Mouse (Mus musculus) kidney, embryonic 14.5 days (tissue): ENCODE measurements around the gene Gtf2a2. TPM values are rescaled to one million over a fixed set of nuclear protein-coding genes. Genes with fewer than 3 reads are reported as not detected.

Experiments
- ATAC-seq: fragments of 200-750 bp; cut with Nextera tagmentation; 2 replicates; pipeline ENCODE4 v1.8.0; 2017; ENCODE audit warnings: moderate number of reproducible peaks, mild to moderate bottlenecking, moderate TSS enrichment, moderate library complexity; ENCODE audit not compliant: low FRiP score, low TSS enrichment
- H3K27ac ChIP-seq: fragments of 300-500 bp; sonication (generic); 2 replicates; pipeline ENCODE4 v1.5.1; 2014; ENCODE audit warnings: low read depth, mild to moderate bottlenecking, low read length, moderate library complexity, mixed read lengths
- H3K27me3 ChIP-seq: fragments of 300-500 bp; sonication (generic); 2 replicates; pipeline ENCODE4 v1.6.1; 2014; ENCODE audit warnings: mild to moderate bottlenecking, low read length; ENCODE audit not compliant: control insufficient read depth, insufficient read depth
- H3K36me3 ChIP-seq: fragments of 300-500 bp; sonication (generic); 2 replicates; pipeline ENCODE4 v1.6.1; 2014; ENCODE audit warnings: low read length, mixed read lengths; ENCODE audit not compliant: control insufficient read depth, insufficient read depth
- H3K4me1 ChIP-seq: fragments of 300-500 bp; sonication (generic); 2 replicates; pipeline ENCODE4 v1.6.1; 2014; ENCODE audit warnings: low read length, mixed read lengths; ENCODE audit not compliant: control insufficient read depth, insufficient read depth
- H3K4me2 ChIP-seq: fragments of 300-500 bp; sonication (generic); replicated peaks from 2 replicates; pipeline ENCODE4 v1.6.1; 2014; ENCODE audit warnings: low read depth, mild to moderate bottlenecking, low read length
- H3K4me3 ChIP-seq: fragments of 300-500 bp; sonication (generic); 2 replicates; pipeline ENCODE4 v1.5.1; 2014; ENCODE audit warnings: mild to moderate bottlenecking, low read length
- H3K9ac ChIP-seq: fragments of 300-500 bp; sonication (generic); 2 replicates; pipeline ENCODE4 v1.6.1; 2014; ENCODE audit warnings: low read depth, mild to moderate bottlenecking, low read length, moderate library complexity
- H3K9me3 ChIP-seq: fragments of 300-500 bp; sonication (generic); 2 replicates; pipeline ENCODE4 v1.6.1; 2016; ENCODE audit warnings: low read length; ENCODE audit not compliant: control insufficient read depth
- WGBS: fragments of 180-500 bp; shearing (Covaris S2); extraction: QIAGEN DNeasy Blood & Tissue Kit; methylation state at CpG from one replicate; pipeline ENCODE4 v1.1.7; 2014; 5-methylcytosine and 5-hydroxymethylcytosine counted together
- polyA plus RNA-seq: library from polyadenylated mRNA; unstranded; fragments of >200 nt; fragmentation: Nextera tagmentation; extraction: Ambion mirVana; gene quantifications from 2 replicates; pipeline ENCODE4 v1.2.1, GENCODE M21; 2014

Gtf2a2 gene
- polyA plus RNA-seq, 1 experiment from 2014 or later = 214 TPM

- no peaks in the 10 kb centered on the region for H3K9me3 ChIP-seq
- no peak overlapping the region for H3K4me2 ChIP-seq
- no peak for ATAC-seq
- H3K4me3 ChIP-seq = no peak overlapping the region
- H3K27ac ChIP-seq = no peak overlapping the region
- H3K9ac ChIP-seq = no peak overlapping the region
- no peaks in the 10 kb centered on the region for H3K36me3 ChIP-seq
- peaks cover 18% of the 10 kb centered on the region for H3K4me1 ChIP-seq
- WGBS = 66% methylated on average over 2 of the region's 2 CpGs
- H3K27me3 ChIP-seq = no peaks in the 10 kb centered on the region
Measured at GRCm38 (mm10) chr9:70044865-70045264, 32.5 kb downstream of the Gtf2a2 start.

GRCm38 (mm10) chr9:70046255-70046654 is 33.9 kb downstream of the Gtf2a2 start:
- ATAC-seq = no peak
- H3K9me3 ChIP-seq = no peaks in the 10 kb centered on the region
- H3K36me3 ChIP-seq = no peaks in the 10 kb centered on the region
- 83% methylated on average over 6 of the region's 6 CpGs for WGBS
- H3K4me3 ChIP-seq = no peak overlapping the region
- H3K4me1 ChIP-seq = peaks cover 20% of the 10 kb centered on the region
- H3K4me2 ChIP-seq = no peak overlapping the region
- H3K27ac ChIP-seq = no peak overlapping the region
- no peaks in the 10 kb centered on the region for H3K27me3 ChIP-seq
- no peak overlapping the region for H3K9ac ChIP-seq

GRCm38 (mm10) chr9:70047839-70048238 is 35.5 kb downstream of the Gtf2a2 start:
- Histone ChIP-seq H3K4me2 (no peak overlapping the region), H3K9ac (no peak overlapping the region), H3K36me3 (no peaks in the 10 kb centered on the region), H3K9me3 (no peaks in the 10 kb centered on the region), H3K27me3 (no peaks in the 10 kb centered on the region), H3K27ac (peak overlapping the region; percentile 20; the same call in 1 of the 2 replicates), H3K4me3 (no peak overlapping the region), H3K4me1 (peaks cover 20% of the 10 kb centered on the region)
- no peak for ATAC-seq
- 43% methylated on average over 3 of the region's 3 CpGs for WGBS

- no peak overlapping the region for H3K4me2 ChIP-seq
- H3K36me3 ChIP-seq = no peaks in the 10 kb centered on the region
- ATAC-seq = no peak
- peak overlapping the region; percentile 20; the same call in 1 of the 2 replicates for H3K27ac ChIP-seq
- WGBS = 27% methylated on average over 5 of the region's 5 CpGs
- peaks cover 20% of the 10 kb centered on the region for H3K4me1 ChIP-seq
- H3K4me3 ChIP-seq = no peak overlapping the region
- no peak overlapping the region for H3K9ac ChIP-seq
- no peaks in the 10 kb centered on the region for H3K27me3 ChIP-seq
- H3K9me3 ChIP-seq = no peaks in the 10 kb centered on the region
Measured at GRCm38 (mm10) chr9:70048280-70048679, 35.9 kb downstream of the Gtf2a2 start.

- no peak for ATAC-seq
- no peaks in the 10 kb centered on the region for H3K27me3 ChIP-seq
- no peak overlapping the region for H3K4me2 ChIP-seq
- H3K27ac ChIP-seq = peak overlapping the region; percentile 32; the same call in 1 of the 2 replicates
- no peak overlapping the region for H3K4me3 ChIP-seq
- 57% methylated on average over 6 of the region's 6 CpGs for WGBS
- H3K9me3 ChIP-seq = no peaks in the 10 kb centered on the region
- H3K4me1 ChIP-seq = peaks cover 20% of the 10 kb centered on the region
- H3K36me3 ChIP-seq = no peaks in the 10 kb centered on the region
- H3K9ac ChIP-seq = no peak overlapping the region
Measured at GRCm38 (mm10) chr9:70048751-70049415, 36.5 kb downstream of the Gtf2a2 start.

- WGBS = 42% methylated on average over 3 of the region's 3 CpGs
- no peaks in the 10 kb centered on the region for H3K9me3 ChIP-seq
- H3K4me3 ChIP-seq = no peak overlapping the region
- no peaks in the 10 kb centered on the region for H3K27me3 ChIP-seq
- H3K4me2 ChIP-seq = no peak overlapping the region
- peak overlapping the region; percentile 32; the same call in 1 of the 2 replicates for H3K27ac ChIP-seq
- no peaks in the 10 kb centered on the region for H3K36me3 ChIP-seq
- no peak for ATAC-seq
- H3K4me1 ChIP-seq = peaks cover 20% of the 10 kb centered on the region
- H3K9ac ChIP-seq = no peak overlapping the region
Measured at GRCm38 (mm10) chr9:70049416-70049783, 37.0 kb downstream of the Gtf2a2 start.

- WGBS = 22% methylated on average over 8 of the region's 8 CpGs
- H3K4me3 ChIP-seq = no peak overlapping the region
- H3K4me2 ChIP-seq = no peak overlapping the region
- no peak overlapping the region for H3K27ac ChIP-seq
- H3K9ac ChIP-seq = no peak overlapping the region
- no peaks in the 10 kb centered on the region for H3K9me3 ChIP-seq
- ATAC-seq = no peak
- H3K4me1 ChIP-seq = peaks cover 20% of the 10 kb centered on the region
- H3K36me3 ChIP-seq = no peaks in the 10 kb centered on the region
- no peaks in the 10 kb centered on the region for H3K27me3 ChIP-seq
Measured at GRCm38 (mm10) chr9:70049839-70050238, 37.5 kb downstream of the Gtf2a2 start.

GRCm38 (mm10) chr9:70052730-70053129 is 40.4 kb downstream of the Gtf2a2 start:
- no peaks in the 10 kb centered on the region for H3K27me3 ChIP-seq
- no peaks in the 10 kb centered on the region for H3K36me3 ChIP-seq
- peak; percentile 47; the same call in 1 of the 2 replicates for ATAC-seq
- H3K27ac ChIP-seq = no peak overlapping the region
- H3K4me2 ChIP-seq = no peak overlapping the region
- no peak overlapping the region for H3K4me3 ChIP-seq
- no peak overlapping the region for H3K9ac ChIP-seq
- H3K9me3 ChIP-seq = no peaks in the 10 kb centered on the region
- 37% methylated on average over 3 of the region's 3 CpGs for WGBS
- peaks cover 20% of the 10 kb centered on the region for H3K4me1 ChIP-seq

- no peak overlapping the region for H3K4me3 ChIP-seq
- WGBS = 37% methylated on average over 3 of the region's 3 CpGs
- H3K27me3 ChIP-seq = no peaks in the 10 kb centered on the region
- no peak overlapping the region for H3K9ac ChIP-seq
- H3K36me3 ChIP-seq = no peaks in the 10 kb centered on the region
- H3K9me3 ChIP-seq = no peaks in the 10 kb centered on the region
- peaks cover 15% of the 10 kb centered on the region for H3K4me1 ChIP-seq
- no peak overlapping the region for H3K27ac ChIP-seq
- ATAC-seq = no peak
- H3K4me2 ChIP-seq = no peak overlapping the region
Measured at GRCm38 (mm10) chr9:70053411-70053810, 41.1 kb downstream of the Gtf2a2 start.
